Mouse (Mus musculus): ENCODE measurements around the gene Megf11. TPM values are rescaled to one million over a fixed set of nuclear protein-coding genes. Genes with fewer than 3 reads are reported as not detected.

The Megf11 gene
- polyA plus RNA-seq, 1 experiment from 2014 or later = 0.37 TPM

GRCm38 (mm10) chr9:64445981-64446380 is 60.6 kb downstream of the Megf11 start:
- H3K9me3 ChIP-seq (replicated peaks) = no peaks in the 10 kb centered on the region
- 91% methylated on average over 1 of the region's 1 CpGs for WGBS

DNA sequence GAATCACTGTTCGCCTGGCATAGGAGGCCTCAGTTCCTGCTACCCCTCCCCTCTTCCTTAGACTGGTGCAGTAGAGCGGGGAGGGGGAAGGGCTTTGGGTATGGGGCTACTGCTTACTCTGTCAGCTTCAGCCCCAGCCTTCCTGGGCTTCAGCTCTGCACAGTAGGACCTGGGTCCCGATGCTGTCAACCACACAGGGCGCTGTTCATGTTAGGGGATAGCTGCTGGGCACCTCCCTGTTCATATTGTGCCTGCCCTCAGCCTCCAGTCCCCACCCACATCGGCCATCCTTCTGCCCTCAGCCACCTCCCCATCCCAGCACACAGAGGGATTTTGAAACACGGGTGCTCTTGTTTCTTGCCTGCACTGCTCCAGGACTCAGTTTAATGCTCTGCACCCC is 61.6 kb downstream of the Megf11 start:
- Histone ChIP-seq H3K4me1 (replicated peaks) (peaks cover 28% of the 10 kb centered on the region), H3K9me3 (replicated peaks) (no peaks in the 10 kb centered on the region), H3K27ac (ENCODE audit: poor library complexity, severe bottlenecking) (peak overlapping the region; percentile 44; the same call in 1 of the 2 replicates), H3K36me3 (no peaks in the 10 kb centered on the region), H3K4me3 (no peak overlapping the region), H3K9ac (no peak overlapping the region), H3K4me2 (peak overlapping the region; percentile 21), H3K27me3 (replicated peaks) (no peaks in the 10 kb centered on the region)
- peak; percentile 51 for ATAC-seq (ENCODE audit: insufficient number of reproducible peaks, low FRiP score)
- WGBS = 17% methylated on average over 6 of the region's 6 CpGs

More at GRCm38 (mm10) chr9:64445981-64446380, 60.6 kb downstream of the Megf11 start:
- no peak overlapping the region for H3K4me3 ChIP-seq
- peaks cover 28% of the 10 kb centered on the region for H3K4me1 ChIP-seq (replicated peaks)
- H3K36me3 ChIP-seq = no peaks in the 10 kb centered on the region
- no peak for ATAC-seq (ENCODE audit: insufficient number of reproducible peaks, low FRiP score)
- no peak overlapping the region for H3K27ac ChIP-seq (ENCODE audit: poor library complexity, severe bottlenecking)
- H3K4me2 ChIP-seq = no peak overlapping the region
- H3K9ac ChIP-seq = no peak overlapping the region
- H3K27me3 ChIP-seq (replicated peaks) = no peaks in the 10 kb centered on the region

GRCm38 (mm10) chr9:64447522-64447921 is 62.1 kb downstream of the Megf11 start:
- peak overlapping the region; percentile 53 for H3K27ac ChIP-seq (ENCODE audit: poor library complexity, severe bottlenecking)
- no peaks in the 10 kb centered on the region for H3K36me3 ChIP-seq
- H3K9ac ChIP-seq = no peak overlapping the region
- no peaks in the 10 kb centered on the region for H3K27me3 ChIP-seq (replicated peaks)
- peaks cover 28% of the 10 kb centered on the region for H3K4me1 ChIP-seq (replicated peaks)
- peak overlapping the region; percentile 21 for H3K4me2 ChIP-seq
- WGBS = 23% methylated on average over 6 of the region's 6 CpGs
- no peak overlapping the region for H3K4me3 ChIP-seq
- H3K9me3 ChIP-seq (replicated peaks) = no peaks in the 10 kb centered on the region
- peak; percentile 46; the same call in 1 of the 2 replicates for ATAC-seq (ENCODE audit: insufficient number of reproducible peaks, low FRiP score)

GRCm38 (mm10) chr9:64452769-64453168 is 67.3 kb downstream of the Megf11 start:
- H3K4me3 ChIP-seq = no peak overlapping the region
- no peak overlapping the region for H3K4me2 ChIP-seq
- H3K27ac ChIP-seq (ENCODE audit: poor library complexity, severe bottlenecking) = no peak overlapping the region
- WGBS = 53% methylated on average over 5 of the region's 5 CpGs
- 0 out of 2 replicates have a peak, but pooled peaks cover 3% of the 10 kb centered on the region for H3K27me3 ChIP-seq (replicated peaks)
- no peak for ATAC-seq (ENCODE audit: insufficient number of reproducible peaks, low FRiP score)
- peaks cover 29% of the 10 kb centered on the region for H3K4me1 ChIP-seq (replicated peaks)
- no peaks in the 10 kb centered on the region for H3K36me3 ChIP-seq
- H3K9me3 ChIP-seq (replicated peaks) = no peaks in the 10 kb centered on the region
- no peak overlapping the region for H3K9ac ChIP-seq

DNA sequence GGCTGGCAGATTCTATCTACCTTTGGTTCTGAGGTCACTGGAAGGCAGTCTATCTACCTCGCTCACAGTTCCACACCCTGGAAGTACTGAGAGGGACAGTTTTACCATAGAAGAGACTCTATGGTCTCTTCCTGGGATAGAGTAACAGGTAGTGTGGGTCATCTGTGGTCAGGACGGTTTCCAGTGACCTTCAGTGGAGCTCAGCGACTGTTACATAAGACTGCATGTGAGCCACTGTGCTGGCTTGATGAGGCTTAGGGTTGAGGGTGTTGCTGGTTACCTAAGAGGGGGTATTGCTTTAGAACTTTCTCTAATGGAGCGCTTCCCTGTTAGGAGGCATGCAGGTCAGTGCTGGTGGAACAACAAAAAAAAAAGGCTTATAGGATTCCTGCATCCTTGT is 68.8 kb downstream of the Megf11 start:
- H3K4me3 ChIP-seq = no peak overlapping the region
- H3K9ac ChIP-seq = no peak overlapping the region
- H3K27me3 ChIP-seq (replicated peaks) = 0 out of 2 replicates have a peak, but pooled peaks cover 3% of the 10 kb centered on the region
- no peaks in the 10 kb centered on the region for H3K36me3 ChIP-seq
- H3K4me1 ChIP-seq (replicated peaks) = peaks cover 18% of the 10 kb centered on the region
- no peak overlapping the region for H3K4me2 ChIP-seq
- no peak for ATAC-seq (ENCODE audit: insufficient number of reproducible peaks, low FRiP score)
- H3K9me3 ChIP-seq (replicated peaks) = no peaks in the 10 kb centered on the region
- H3K27ac ChIP-seq (ENCODE audit: poor library complexity, severe bottlenecking) = no peak overlapping the region
- WGBS = 76% methylated on average over 4 of the region's 4 CpGs

GRCm38 (mm10) chr9:64455910-64456309 is 70.5 kb downstream of the Megf11 start:
- WGBS = 4% methylated on average over 9 of the region's 9 CpGs

DNA sequence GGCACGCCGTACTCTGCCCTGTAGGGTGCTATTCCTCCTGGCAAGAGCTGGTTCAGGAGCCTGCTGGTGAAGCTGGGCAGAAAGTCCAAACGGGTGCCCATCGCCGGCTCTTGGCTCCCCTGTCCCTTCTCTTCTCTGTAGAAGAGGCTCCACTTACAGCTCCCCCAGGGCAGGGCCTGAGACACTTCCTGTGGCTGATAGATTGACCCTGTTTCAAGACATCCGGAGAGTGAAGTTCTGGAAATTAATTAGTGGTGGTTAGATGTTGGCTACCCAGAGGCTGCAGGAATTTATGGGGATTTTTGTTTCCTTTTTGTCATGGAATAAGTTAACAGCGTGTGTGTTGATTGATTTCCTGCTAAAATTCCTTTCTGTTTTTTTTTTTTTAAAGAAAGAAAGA is 72.2 kb downstream of the Megf11 start:
- no peaks in the 10 kb centered on the region for H3K9me3 ChIP-seq (replicated peaks)
- 55% methylated on average over 7 of the region's 7 CpGs for WGBS
- H3K27ac ChIP-seq (ENCODE audit: poor library complexity, severe bottlenecking) = no peak overlapping the region
- H3K4me2 ChIP-seq = no peak overlapping the region
- no peaks in the 10 kb centered on the region for H3K36me3 ChIP-seq
- 0 out of 2 replicates have a peak, but pooled peaks cover 3% of the 10 kb centered on the region for H3K27me3 ChIP-seq (replicated peaks)
- ATAC-seq (ENCODE audit: insufficient number of reproducible peaks, low FRiP score) = no peak
- peaks cover 14% of the 10 kb centered on the region for H3K4me1 ChIP-seq (replicated peaks)
- no peak overlapping the region for H3K9ac ChIP-seq
- H3K4me3 ChIP-seq = no peak overlapping the region

More at GRCm38 (mm10) chr9:64455910-64456309, 70.5 kb downstream of the Megf11 start:
- Histone ChIP-seq H3K27ac (ENCODE audit: poor library complexity, severe bottlenecking) (no peak overlapping the region), H3K4me3 (no peak overlapping the region), H3K27me3 (replicated peaks) (0 out of 2 replicates have a peak, but pooled peaks cover 3% of the 10 kb centered on the region), H3K4me1 (replicated peaks) (peaks cover 14% of the 10 kb centered on the region), H3K9ac (no peak overlapping the region), H3K9me3 (replicated peaks) (no peaks in the 10 kb centered on the region), H3K36me3 (no peaks in the 10 kb centered on the region), H3K4me2 (0 out of 2 replicates have a peak overlapping the region, but pooled peaks have one; percentile 6)
- no peak for ATAC-seq (ENCODE audit: insufficient number of reproducible peaks, low FRiP score)

DNA sequence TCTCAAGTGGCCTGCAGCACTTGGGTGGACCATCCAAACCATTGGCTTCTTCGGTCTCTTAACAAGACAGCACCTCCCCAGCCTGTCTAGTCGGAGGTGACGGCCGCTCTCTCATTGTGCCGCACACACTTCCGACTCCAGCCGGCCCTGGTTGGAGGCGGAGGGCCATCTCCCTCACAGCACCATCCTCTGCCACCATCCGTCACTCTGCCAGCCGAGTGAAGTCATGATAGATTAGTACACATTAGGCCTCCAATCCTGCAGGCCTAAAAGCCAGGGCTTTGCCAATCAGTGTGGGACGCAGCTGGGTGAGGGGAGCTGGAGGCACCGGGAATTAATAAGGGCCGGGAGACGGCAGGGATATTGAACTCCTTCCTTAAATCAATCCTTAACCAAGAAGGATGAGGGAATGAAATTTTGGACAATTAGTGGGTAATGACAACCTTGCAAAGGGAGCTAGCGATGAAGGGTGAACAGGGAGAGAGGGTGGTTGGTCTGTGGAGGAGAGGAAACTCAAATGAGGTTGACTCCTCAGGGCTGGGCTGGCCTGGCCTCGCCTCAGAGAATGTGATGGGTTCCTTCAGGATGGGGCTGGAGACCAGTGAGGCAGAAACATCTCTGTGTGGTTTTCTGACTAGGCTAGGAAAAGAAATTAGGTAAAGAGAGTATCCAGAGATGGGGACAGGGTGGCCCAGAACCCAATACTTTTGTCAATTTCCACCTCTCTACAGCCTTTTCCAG is 76.3 kb downstream of the Megf11 start:
- no peaks in the 10 kb centered on the region for H3K36me3 ChIP-seq
- peaks cover 5% of the 10 kb centered on the region for H3K4me1 ChIP-seq (replicated peaks)
- ATAC-seq (ENCODE audit: insufficient number of reproducible peaks, low FRiP score) = no peak
- H3K27ac ChIP-seq (ENCODE audit: poor library complexity, severe bottlenecking) = no peak overlapping the region
- H3K4me3 ChIP-seq = no peak overlapping the region
- no peak overlapping the region for H3K4me2 ChIP-seq
- no peak overlapping the region for H3K9ac ChIP-seq
- 80% methylated on average over 16 of the region's 16 CpGs for WGBS
- H3K9me3 ChIP-seq (replicated peaks) = no peaks in the 10 kb centered on the region
- peaks cover 6% of the 10 kb centered on the region; the same call in 1 of the 2 replicates for H3K27me3 ChIP-seq (replicated peaks)

DNA sequence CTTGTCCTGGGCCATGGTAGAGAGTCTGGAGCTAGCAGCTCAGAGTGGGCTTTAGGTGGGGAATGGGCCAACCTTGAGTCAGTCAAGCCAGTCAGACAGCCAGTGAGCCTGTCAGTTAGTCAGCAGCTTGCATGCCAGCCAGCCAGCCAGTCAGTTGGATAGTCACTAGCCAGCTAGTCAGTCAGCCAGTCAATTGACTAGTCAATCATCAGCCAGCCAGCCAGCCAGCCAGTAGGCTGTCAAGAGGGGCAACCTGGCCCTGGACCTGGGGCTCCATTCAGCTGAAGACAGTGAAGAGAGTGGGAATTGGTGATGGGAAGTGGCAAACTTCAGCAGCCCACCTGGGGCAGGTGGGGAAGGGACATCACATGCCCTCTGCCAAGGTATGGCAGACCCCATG is 77.4 kb downstream of the Megf11 start:
- no peak for ATAC-seq (ENCODE audit: insufficient number of reproducible peaks, low FRiP score)
- H3K4me3 ChIP-seq = no peak overlapping the region

GRCm38 (mm10) chr9:64466090-64466489 is 80.7 kb downstream of the Megf11 start:
- Histone ChIP-seq H3K9me3 (replicated peaks) (no peaks in the 10 kb centered on the region), H3K4me1 (replicated peaks) (no peaks in the 10 kb centered on the region), H3K36me3 (no peaks in the 10 kb centered on the region), H3K27ac (ENCODE audit: poor library complexity, severe bottlenecking) (no peak overlapping the region), H3K27me3 (replicated peaks) (peaks cover 4% of the 10 kb centered on the region; the same call in 1 of the 2 replicates), H3K4me3 (no peak overlapping the region), H3K9ac (no peak overlapping the region), H3K4me2 (no peak overlapping the region)
- ATAC-seq (ENCODE audit: insufficient number of reproducible peaks, low FRiP score) = no peak
- 64% methylated on average over 8 of the region's 8 CpGs for WGBS

More for the DNA sequence above, 77.4 kb downstream of the Megf11 start:
- H3K4me1 ChIP-seq (replicated peaks) = no peaks in the 10 kb centered on the region
- no peak overlapping the region for H3K4me2 ChIP-seq
- no peaks in the 10 kb centered on the region for H3K9me3 ChIP-seq (replicated peaks)
- H3K27ac ChIP-seq (ENCODE audit: poor library complexity, severe bottlenecking) = no peak overlapping the region
- peaks cover 4% of the 10 kb centered on the region; the same call in 1 of the 2 replicates for H3K27me3 ChIP-seq (replicated peaks)
- H3K36me3 ChIP-seq = no peaks in the 10 kb centered on the region
- no peak overlapping the region for H3K9ac ChIP-seq

- H3K4me3 ChIP-seq = no peak overlapping the region
- H3K4me1 ChIP-seq (replicated peaks) = no peaks in the 10 kb centered on the region
- ATAC-seq (ENCODE audit: insufficient number of reproducible peaks, low FRiP score) = no peak
- no peak overlapping the region for H3K9ac ChIP-seq
- H3K36me3 ChIP-seq = no peaks in the 10 kb centered on the region
- H3K9me3 ChIP-seq (replicated peaks) = no peaks in the 10 kb centered on the region
- H3K4me2 ChIP-seq = no peak overlapping the region
- no peak overlapping the region for H3K27ac ChIP-seq (ENCODE audit: poor library complexity, severe bottlenecking)
- 52% methylated on average over 4 of the region's 4 CpGs for WGBS
- H3K27me3 ChIP-seq (replicated peaks) = peaks cover 4% of the 10 kb centered on the region; the same call in 1 of the 2 replicates
Observed at GRCm38 (mm10) chr9:64466564-64466963, 81.1 kb downstream of the Megf11 start.
